Mouse (Mus musculus) retina, embryonic 14.5 days (tissue): ENCODE data around the gene Fam136a.
A peak's percentile ranks its signal among the peaks of the same experiment; 100 is the strongest.
"Not testable (repeated sequence)": the region's sequence is repeated elsewhere in the genome, so short reads cannot be mapped to it uniquely, and the experiment has no call there.

ENCODE experiments used
- DNase-seq: peaks from one replicate; pipeline ENCODE4 v3.0.0-alpha.2; 2015; ENCODE audit warnings: low spot score

Gene Fam136a

GRCm38 (mm10) chr6:86366853-86367249 lies 1.4 kb downstream of the Fam136a start:
- DNase-seq = no peak

GRCm38 (mm10) chr6:86368479-86368878 lies 3.0 kb downstream of the Fam136a start:
- DNase-seq = no peak

- DNase-seq = peak; percentile 28
Observed at GRCm38 (mm10) chr6:86370093-86370713, 4.8 kb downstream of the Fam136a start.

- no peak for DNase-seq
Observed at GRCm38 (mm10) chr6:86370764-86371339, 5.4 kb downstream of the Fam136a start, which contains the start of gene Snrpg. Gene Snrpg (plus strand): TSS chr6:86371304.

GRCm38 (mm10) chr6:86371340-86371911 lies 6.0 kb downstream of the Fam136a start:
- DNase-seq = peak; percentile 98

- DNase-seq = no peak
Observed at GRCm38 (mm10) chr6:86371950-86372516, 6.6 kb downstream of the Fam136a start.

GRCm38 (mm10) chr6:86373556-86373955 lies 8.1 kb downstream of the Fam136a start:
- no peak for DNase-seq

- no peak for DNase-seq
Observed at GRCm38 (mm10) chr6:86378341-86378740, 12.9 kb downstream of the Fam136a start.

- DNase-seq = not testable (repeated sequence)
Observed at GRCm38 (mm10) chr6:86380112-86380511, 14.7 kb downstream of the Fam136a start.

GRCm38 (mm10) chr6:86382551-86382950 lies 17.1 kb downstream of the Fam136a start:
- DNase-seq = no peak

- no peak for DNase-seq
Observed at GRCm38 (mm10) chr6:86383370-86383769, 17.9 kb downstream of the Fam136a start.

- no peak for DNase-seq
Observed at GRCm38 (mm10) chr6:86384692-86385091, 19.2 kb downstream of the Fam136a start.

- no peak for DNase-seq
Observed at GRCm38 (mm10) chr6:86385362-86386104, 20.1 kb downstream of the Fam136a start.

GRCm38 (mm10) chr6:86387313-86387712 lies 21.9 kb downstream of the Fam136a start:
- no peak for DNase-seq

GRCm38 (mm10) chr6:86388461-86388860 lies 23.0 kb downstream of the Fam136a start:
- DNase-seq = no peak

- DNase-seq = no peak
Observed at GRCm38 (mm10) chr6:86391326-86391725, 25.9 kb downstream of the Fam136a start.

GRCm38 (mm10) chr6:86393187-86393586 lies 27.7 kb downstream of the Fam136a start:
- DNase-seq = no peak

- DNase-seq = no peak
Observed at GRCm38 (mm10) chr6:86394078-86394720, 28.8 kb downstream of the Fam136a start.

GRCm38 (mm10) chr6:86395021-86395420 lies 29.6 kb downstream of the Fam136a start:
- no peak for DNase-seq

GRCm38 (mm10) chr6:86395969-86396368 lies 30.5 kb downstream of the Fam136a start:
- DNase-seq = no peak

- peak; percentile 93 for DNase-seq
Observed at GRCm38 (mm10) chr6:86396581-86397256, 31.3 kb downstream of the Fam136a start, which contains the start of gene Pcyox1. Gene Pcyox1 (minus strand): TSS chr6:86397154.
